Mouse (Mus musculus): ENCODE measurements at regions not wholly inside any gene's neighbourhood (a gene's known extent, or its start where the extent isn't known, plus 50 kb on each side); places are given as distances from the start of the nearest gene placed in this dataset.

- Histone ChIP-seq H3K9me3 (ENCODE audit: control insufficient read depth, insufficient read depth, low read depth, low read length) (no peaks in the 10 kb centered on the region), H3K27ac (ENCODE audit: insufficient read depth, low read depth, low read length, poor library complexity, severe bottlenecking) (no peak overlapping the region), H3K36me3 (ENCODE audit: control insufficient read depth, insufficient read depth, low read length, poor library complexity, severe bottlenecking) (no peaks in the 10 kb centered on the region), H3K4me3 (ENCODE audit: insufficient read depth in 1 of 2, low read depth in 1 of 2, low read length in 2 of 2, poor library complexity in 1 of 2, severe bottlenecking in 1 of 2) (no peak overlapping the region), H3K9ac (ENCODE audit: insufficient read depth, low read depth, low read length, poor library complexity, severe bottlenecking) (no peak overlapping the region), H3K4me1 (ENCODE audit: control insufficient read depth in 2 of 2, insufficient read depth in 2 of 2, low read length in 2 of 2, poor library complexity in 1 of 2) (no peaks in the 10 kb centered on the region)
- DNase-seq (ENCODE audit: low read depth, low spot score), result no peak
- in situ Hi-C loops (cut with MboI; ENCODE audit: low sequenced_read_pairs in 2 of 2, unreplicated experiment in 2 of 2), result loop anchor here in 1 of 2 experiments (10.0 kb wide), 1 partner anchor 812 kb away; the partner anchor contains the start of genes 1110004F10Rik and Sox6
- TF ChIP-seq ZC3H11A (IDR thresholded peaks at IDR 0.05; ENCODE audit: borderline replicate concordance, low read depth, low read length), result no peak
- no peak for TF ChIP-seq CHD2 (IDR thresholded peaks at IDR 0.05; ENCODE audit: low read depth, low read length)
- no peak for TF ChIP-seq HCFC1 (IDR thresholded peaks at IDR 0.05; ENCODE audit: borderline replicate concordance, insufficient read depth, low read length)
- no peak for TF ChIP-seq ZNF384 (IDR thresholded peaks at IDR 0.05; ENCODE audit: low read depth, low read length)
- no peak for TF ChIP-seq MAFK (IDR thresholded peaks at IDR 0.05; ENCODE audit: insufficient read depth, low read depth, low read length)
These were observed 479.1 kb downstream of the Insc start for GRCm38 (mm10) chr7:115222642-115223041.

- Histone ChIP-seq H3K27ac (ENCODE audit: insufficient read depth, low read depth, low read length, poor library complexity, severe bottlenecking) (no peak overlapping the region), H3K36me3 (ENCODE audit: control insufficient read depth, insufficient read depth, low read length, poor library complexity, severe bottlenecking) (no peaks in the 10 kb centered on the region), H3K4me3 (ENCODE audit: insufficient read depth in 1 of 2, low read depth in 1 of 2, low read length in 2 of 2, poor library complexity in 1 of 2, severe bottlenecking in 1 of 2) (no peak overlapping the region), H3K4me1 (ENCODE audit: control insufficient read depth in 2 of 2, insufficient read depth in 2 of 2, low read length in 2 of 2, poor library complexity in 1 of 2) (no peaks in the 10 kb centered on the region), H3K9me3 (ENCODE audit: control insufficient read depth, insufficient read depth, low read depth, low read length) (no peaks in the 10 kb centered on the region), H3K9ac (ENCODE audit: insufficient read depth, low read depth, low read length, poor library complexity, severe bottlenecking) (no peak overlapping the region)
- in situ Hi-C loops (cut with MboI; ENCODE audit: low sequenced_read_pairs in 2 of 2, unreplicated experiment in 2 of 2), result no loop called here
- no peak for DNase-seq (ENCODE audit: low read depth, low spot score)
- TF ChIP-seq HCFC1 (IDR thresholded peaks at IDR 0.05; ENCODE audit: borderline replicate concordance, insufficient read depth, low read length) (no peak), MAFK (IDR thresholded peaks at IDR 0.05; ENCODE audit: insufficient read depth, low read depth, low read length) (no peak)
These were observed 487.0 kb downstream of the Insc start for GRCm38 (mm10) chr7:115230525-115230924.

GRCm38 (mm10) chr7:115233850-115234436 lies 490.4 kb downstream of the Insc start:
- Histone ChIP-seq H3K9me3 (ENCODE audit: control insufficient read depth, insufficient read depth, low read depth, low read length) (no peaks in the 10 kb centered on the region), H3K9ac (ENCODE audit: insufficient read depth, low read depth, low read length, poor library complexity, severe bottlenecking) (no peak overlapping the region), H3K36me3 (ENCODE audit: control insufficient read depth, insufficient read depth, low read length, poor library complexity, severe bottlenecking) (no peaks in the 10 kb centered on the region), H3K27ac (ENCODE audit: insufficient read depth, low read depth, low read length, poor library complexity, severe bottlenecking) (no peak overlapping the region), H3K4me3 (ENCODE audit: insufficient read depth in 1 of 2, low read depth in 1 of 2, low read length in 2 of 2, poor library complexity in 1 of 2, severe bottlenecking in 1 of 2) (no peak overlapping the region), H3K4me1 (ENCODE audit: control insufficient read depth in 2 of 2, insufficient read depth in 2 of 2, low read length in 2 of 2, poor library complexity in 1 of 2) (no peaks in the 10 kb centered on the region)
- in situ Hi-C loops (cut with MboI; ENCODE audit: low sequenced_read_pairs in 2 of 2, unreplicated experiment in 2 of 2), result no loop called here
- TF ChIP-seq MAFK (IDR thresholded peaks at IDR 0.05; ENCODE audit: insufficient read depth, low read depth, low read length), result no peak
- TF ChIP-seq ZC3H11A (IDR thresholded peaks at IDR 0.05; ENCODE audit: borderline replicate concordance, low read depth, low read length), result no peak
- TF ChIP-seq CHD2 (IDR thresholded peaks at IDR 0.05; ENCODE audit: low read depth, low read length), result no peak
- TF ChIP-seq HCFC1 (IDR thresholded peaks at IDR 0.05; ENCODE audit: borderline replicate concordance, insufficient read depth, low read length), result no peak
- no peak for TF ChIP-seq ZNF384 (IDR thresholded peaks at IDR 0.05; ENCODE audit: low read depth, low read length)
- no peak for DNase-seq (ENCODE audit: low read depth, low spot score)

GRCm38 (mm10) chr7:115237131-115237530 lies 493.6 kb downstream of the Insc start:
- no peaks in the 10 kb centered on the region for H3K4me1 ChIP-seq (ENCODE audit: control insufficient read depth in 2 of 2, insufficient read depth in 2 of 2, low read length in 2 of 2, poor library complexity in 1 of 2)
- no peaks in the 10 kb centered on the region for H3K36me3 ChIP-seq (ENCODE audit: control insufficient read depth, insufficient read depth, low read length, poor library complexity, severe bottlenecking)
- no peak overlapping the region for H3K9ac ChIP-seq (ENCODE audit: insufficient read depth, low read depth, low read length, poor library complexity, severe bottlenecking)
- no peak overlapping the region for H3K4me3 ChIP-seq (ENCODE audit: insufficient read depth in 1 of 2, low read depth in 1 of 2, low read length in 2 of 2, poor library complexity in 1 of 2, severe bottlenecking in 1 of 2)
- no peak for DNase-seq (ENCODE audit: low read depth, low spot score)
- H3K9me3 ChIP-seq (ENCODE audit: control insufficient read depth, insufficient read depth, low read depth, low read length), result no peaks in the 10 kb centered on the region
- in situ Hi-C loops (cut with MboI; ENCODE audit: low sequenced_read_pairs in 2 of 2, unreplicated experiment in 2 of 2), result no loop called here
- no peak overlapping the region for H3K27ac ChIP-seq (ENCODE audit: insufficient read depth, low read depth, low read length, poor library complexity, severe bottlenecking)
- no peak for TF ChIP-seq HCFC1 (IDR thresholded peaks at IDR 0.05; ENCODE audit: borderline replicate concordance, insufficient read depth, low read length)
- TF ChIP-seq ZNF384 (IDR thresholded peaks at IDR 0.05; ENCODE audit: low read depth, low read length), result no peak
- TF ChIP-seq CHD2 (IDR thresholded peaks at IDR 0.05; ENCODE audit: low read depth, low read length), result no peak
- TF ChIP-seq ZC3H11A (IDR thresholded peaks at IDR 0.05; ENCODE audit: borderline replicate concordance, low read depth, low read length), result no peak
- TF ChIP-seq MAFK (IDR thresholded peaks at IDR 0.05; ENCODE audit: insufficient read depth, low read depth, low read length), result no peak

All from ES-E14 (cell line).